9 mouse cellular contexts compared by ENCODE assay signal in the genomic region with DNA sequence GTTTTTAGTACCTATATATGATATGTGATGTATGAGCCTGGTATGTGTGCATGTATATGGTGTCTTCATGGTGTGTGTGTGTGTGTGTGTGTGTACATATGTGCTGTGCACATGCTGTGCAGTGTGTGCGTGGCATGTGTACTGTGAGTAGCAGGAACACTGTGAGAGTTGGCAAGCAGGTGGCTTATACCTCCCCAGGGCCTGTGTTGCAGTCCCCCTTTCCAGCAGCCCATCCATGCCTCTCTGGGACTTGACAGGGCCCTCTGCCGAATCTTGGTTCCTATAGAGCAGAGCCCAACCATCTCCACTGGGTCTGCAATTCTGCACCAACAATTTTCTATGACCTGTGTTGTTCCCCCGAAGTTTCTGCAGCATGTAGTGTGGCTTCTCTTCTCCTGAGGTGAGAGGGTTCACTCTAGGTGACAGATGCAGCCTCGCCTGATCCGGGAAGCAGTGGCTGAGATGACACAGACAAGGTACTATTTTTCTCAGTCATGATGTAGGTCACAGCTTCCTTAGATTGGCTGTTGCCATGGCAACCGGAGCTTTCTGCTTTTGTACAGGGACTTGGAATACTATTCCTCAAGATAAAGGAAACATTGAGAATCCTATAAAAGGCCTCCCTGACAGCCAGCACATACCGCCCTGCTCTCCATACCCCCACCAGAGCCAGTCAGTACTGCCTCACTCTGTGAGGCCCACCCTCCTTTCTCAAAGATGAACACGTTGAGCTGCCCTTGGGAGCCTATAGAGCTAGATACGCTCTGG.
DNase-seq lines count a peak whose midpoint lies in the region; ATAC-seq lines count a peak whose summit lies in the region.
"Had no signal": no experiment of that assay in that cellular context is flagged by ENCODE, and none has a peak within 500 bp of the region (broad histone marks: within the 10 kb centered on the region; RNA-seq: fewer than 3 reads in every experiment).

No protein-coding gene starts in this region.

- H3K27me3 ChIP-seq in forebrain, embryonic 16.5 days (replicated peaks; ENCODE audit: control insufficient read depth, insufficient read depth, low read length): no peaks in the 10 kb centered on the region
- no peaks in the 10 kb centered on the region for H3K27me3 ChIP-seq in neural tube, embryonic 13.5 days
- H3K27me3 ChIP-seq: limb, embryonic 12.5 days had no signal

- H3K36me3 ChIP-seq in forebrain, embryonic 16.5 days (ENCODE audit: control insufficient read depth, insufficient read depth): no peaks in the 10 kb centered on the region
- no peaks in the 10 kb centered on the region for H3K36me3 ChIP-seq in neural tube, embryonic 13.5 days
- H3K36me3 ChIP-seq: limb, embryonic 12.5 days had no signal

- H3K4me3 ChIP-seq in forebrain, embryonic 16.5 days (replicated peaks; ENCODE audit: low read length): no peak overlapping the region
- H3K4me3 ChIP-seq in neural tube, embryonic 13.5 days: no peak overlapping the region
- H3K4me3 ChIP-seq: limb, embryonic 12.5 days had no signal

- H3K9ac ChIP-seq in forebrain, embryonic 16.5 days (replicated peaks; ENCODE audit: low read depth, low read length): no peak overlapping the region
- no peak overlapping the region for H3K9ac ChIP-seq in neural tube, embryonic 13.5 days
- H3K9ac ChIP-seq: limb, embryonic 12.5 days had no signal

- peaks cover 18% of the 10 kb centered on the region for H3K4me1 ChIP-seq in forebrain, embryonic 16.5 days (replicated peaks; ENCODE audit: control insufficient read depth, insufficient read depth, low read length)
- peaks cover 10% of the 10 kb centered on the region for H3K4me1 ChIP-seq in neural tube, embryonic 13.5 days (replicated peaks)
- H3K4me1 ChIP-seq: limb, embryonic 12.5 days had no signal

- no peak overlapping the region for H3K4me2 ChIP-seq in forebrain, embryonic 16.5 days (ENCODE audit: low read length)
- no peak overlapping the region for H3K4me2 ChIP-seq in neural tube, embryonic 13.5 days
- H3K4me2 ChIP-seq: limb, embryonic 12.5 days had no signal

- WGBS in forebrain, embryonic 16.5 days: 30% methylated on average over 9 of the region's 9 CpGs
- 54% methylated on average over 9 of the region's 9 CpGs for WGBS in neural tube, embryonic 13.5 days

- peak; percentile 92 for ATAC-seq in forebrain, embryonic 16.5 days
- ATAC-seq in neural tube, embryonic 13.5 days (ENCODE audit: low read depth): peak; percentile 82
- no peak for ATAC-seq in CD4-positive, CD25-positive, alpha-beta regulatory T cell, adult 4 months

- peak; percentile 37 for DNase-seq in embryo, embryonic 10.5 days (ENCODE audit: low spot score)
- DNase-seq in layer of hippocampus, postnatal 36 days: peak; percentile 41 to 44
- DNase-seq in kidney, postnatal 25 days: no peak
- DNase-seq in spleen, adult 18-20 months: no peak
- no peak for DNase-seq in kidney, adult 8-10 months

- H3K27ac ChIP-seq in forebrain, embryonic 16.5 days (ENCODE audit: low read length): peak overlapping the region; percentile 46
- no peak overlapping the region for H3K27ac ChIP-seq in neural tube, embryonic 13.5 days (replicated peaks)
- H3K27ac ChIP-seq: limb, embryonic 12.5 days had no signal

- no peaks in the 10 kb centered on the region for H3K9me3 ChIP-seq in forebrain, embryonic 16.5 days (ENCODE audit: control insufficient read depth, low read length)
- no peaks in the 10 kb centered on the region for H3K9me3 ChIP-seq in neural tube, embryonic 13.5 days
- H3K9me3 ChIP-seq: limb, embryonic 12.5 days had no signal

Comparison
In these comparisons a context has a peak if more than half of its experiments do, and no peak if none do; other contexts are left out.
1. DNase-seq: peak in embryo, embryonic 10.5 days (single experiment) and layer of hippocampus, postnatal 36 days (2 of 2); none in kidney, postnatal 25 days (0 of 2), spleen, adult 18-20 months (0 of 2) and kidney, adult 8-10 months (0 of 2).